Mouse (Mus musculus) lung, postnatal 0 days (tissue): Measurements from ENCODE around the gene Plekhm3.

Experiments
- CTCF ChIP-seq: IDR thresholded peaks from 2 replicates; pipeline ENCODE4 v1.5.1; 2016; ENCODE audit warnings: antibody characterized with exemption, mild to moderate bottlenecking
- EP300 ChIP-seq: IDR thresholded peaks from 2 replicates; pipeline ENCODE4 v1.6.1; 2016; ENCODE audit warnings: antibody characterized with exemption, mild to moderate bottlenecking, control low read depth

DNA sequence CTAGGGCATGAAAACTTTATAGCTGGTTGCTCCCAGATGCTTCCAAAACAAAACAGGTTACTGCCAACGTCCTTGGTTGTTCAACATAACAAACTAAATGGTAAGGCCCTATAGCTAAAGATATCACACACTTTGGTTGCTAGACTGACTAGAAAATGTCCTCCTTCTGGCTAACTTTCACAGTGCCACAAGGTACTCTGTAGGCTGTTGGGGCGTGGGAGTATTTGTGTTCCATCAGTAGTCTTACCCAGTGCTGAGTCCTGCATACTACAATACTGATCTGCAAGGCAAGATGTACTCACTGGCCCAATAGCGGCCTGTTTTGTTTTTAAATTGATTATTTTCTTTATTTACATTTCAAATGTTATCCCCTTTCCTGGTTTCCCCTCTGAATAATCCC, 56.9 kb downstream of the Plekhm3 start:
- TF ChIP-seq CTCF (no peak), EP300 (no peak)
